Mouse (Mus musculus) neural tube, embryonic 13.5 days (tissue): Measurements from ENCODE around the gene Gm20388. TPM values are rescaled to one million over a fixed set of nuclear protein-coding genes. Genes with fewer than 3 reads are reported as not detected.
A peak's percentile ranks its signal among the peaks of the same experiment; 100 is the strongest.

Experiments
- ATAC-seq: fragments of 200-750 bp; cut with Nextera tagmentation; 2 replicates; pipeline ENCODE4 v1.8.0; 2017; ENCODE audit warnings: low read depth, mild to moderate bottlenecking, moderate TSS enrichment, moderate library complexity
- H3K27ac ChIP-seq: fragments of 300-500 bp; sonication (generic); replicated peaks from 2 replicates; pipeline ENCODE4 v1.5.1; 2015; ENCODE audit warnings: moderate library complexity, mild to moderate bottlenecking, inconsistent platforms
- H3K27me3 ChIP-seq: fragments of 300-500 bp; sonication (generic); 2 replicates; pipeline ENCODE4 v1.6.1; 2015; ENCODE audit warnings: mild to moderate bottlenecking, inconsistent platforms
- H3K36me3 ChIP-seq: fragments of 300-500 bp; sonication (generic); 2 replicates; pipeline ENCODE4 v1.6.1; 2015; ENCODE audit warnings: mild to moderate bottlenecking, inconsistent platforms
- H3K4me1 ChIP-seq: fragments of 300-500 bp; sonication (generic); replicated peaks from 2 replicates; pipeline ENCODE4 v1.6.1; 2015; ENCODE audit warnings: inconsistent platforms
- H3K4me2 ChIP-seq: fragments of 300-500 bp; sonication (generic); 2 replicates; pipeline ENCODE4 v1.6.1; 2015; ENCODE audit warnings: inconsistent platforms, mild to moderate bottlenecking, moderate library complexity
- H3K4me3 ChIP-seq: fragments of 300-500 bp; sonication (generic); 2 replicates; pipeline ENCODE4 v1.5.1; 2015; ENCODE audit warnings: mild to moderate bottlenecking, inconsistent platforms
- H3K9ac ChIP-seq: fragments of 300-500 bp; sonication (generic); 2 replicates; pipeline ENCODE4 v1.6.1; 2015; ENCODE audit warnings: moderate library complexity, mild to moderate bottlenecking, inconsistent platforms
- H3K9me3 ChIP-seq: fragments of 300-500 bp; sonication (generic); 2 replicates; pipeline ENCODE4 v1.6.1; 2016; ENCODE audit warnings: inconsistent platforms
- WGBS: fragments of 180-500 bp; shearing (Covaris S2); methylation state at CpG from one replicate; pipeline ENCODE4 v1.1.7; 2015; 5-methylcytosine and 5-hydroxymethylcytosine counted together
- polyA plus RNA-seq: library from polyadenylated mRNA; unstranded; fragments of >200 nt; fragmentation: Nextera tagmentation; extraction: Ambion mirVana; gene quantifications from 2 replicates; pipeline ENCODE4 v1.2.1, GENCODE M21; 2015

Gm20388 gene
- polyA plus RNA-seq, 1 experiment from 2014 or later: 0.27 TPM

GRCm38 (mm10) chr8:120504251-120505081 is 593.8 kb downstream of the Gm20388 start:
- Histone ChIP-seq H3K9me3 (no peaks in the 10 kb centered on the region), H3K4me3 (peak overlapping the region; percentile 30), H3K9ac (peak overlapping the region; percentile 65), H3K27ac (peak overlapping the region; percentile 94), H3K4me2 (peak overlapping the region; percentile 56), H3K4me1 (peaks cover 99% of the 10 kb centered on the region), H3K27me3 (no peaks in the 10 kb centered on the region), H3K36me3 (no peaks in the 10 kb centered on the region)
- WGBS: 4% methylated on average over 20 of the region's 20 CpGs
- peak; percentile 23; the same call in 1 of the 2 replicates for ATAC-seq

- Histone ChIP-seq H3K4me2 (peak overlapping the region; percentile 56), H3K36me3 (no peaks in the 10 kb centered on the region), H3K9ac (peak overlapping the region; percentile 65), H3K4me1 (peaks cover 100% of the 10 kb centered on the region), H3K4me3 (peak overlapping the region; percentile 30), H3K27me3 (no peaks in the 10 kb centered on the region), H3K9me3 (no peaks in the 10 kb centered on the region), H3K27ac (peak overlapping the region; percentile 94)
- WGBS: 4% methylated on average over 19 of the region's 19 CpGs
- peak; percentile 6; the same call in 1 of the 2 replicates for ATAC-seq
Observed at GRCm38 (mm10) chr8:120505082-120505511, 594.5 kb downstream of the Gm20388 start.

- ATAC-seq: no peak
- H3K4me3 ChIP-seq: peak overlapping the region; percentile 30
- H3K4me2 ChIP-seq: peak overlapping the region; percentile 56
- H3K9ac ChIP-seq: peak overlapping the region; percentile 65
- no peaks in the 10 kb centered on the region for H3K36me3 ChIP-seq
- no peaks in the 10 kb centered on the region for H3K27me3 ChIP-seq
- H3K27ac ChIP-seq: peak overlapping the region; percentile 94
- no peaks in the 10 kb centered on the region for H3K9me3 ChIP-seq
- WGBS: 12% methylated on average over 23 of the region's 23 CpGs
- peaks cover 100% of the 10 kb centered on the region for H3K4me1 ChIP-seq
Observed at GRCm38 (mm10) chr8:120505619-120506310, 595.1 kb downstream of the Gm20388 start.

- no peak overlapping the region for H3K4me3 ChIP-seq
- no peaks in the 10 kb centered on the region for H3K27me3 ChIP-seq
- H3K4me1 ChIP-seq: peaks cover 100% of the 10 kb centered on the region
- no peaks in the 10 kb centered on the region for H3K36me3 ChIP-seq
- no peak overlapping the region for H3K27ac ChIP-seq
- WGBS: 52% methylated on average over 2 of the region's 2 CpGs
- ATAC-seq: no peak
- no peaks in the 10 kb centered on the region for H3K9me3 ChIP-seq
- no peak overlapping the region for H3K9ac ChIP-seq
- no peak overlapping the region for H3K4me2 ChIP-seq
Observed at GRCm38 (mm10) chr8:120506562-120506961, 595.9 kb downstream of the Gm20388 start.

- WGBS: 88% methylated on average over 9 of the region's 9 CpGs
- Histone ChIP-seq H3K9ac (peak overlapping the region; percentile 49; the same call in 1 of the 2 replicates), H3K4me2 (no peak overlapping the region)
Observed at GRCm38 (mm10) chr8:120507290-120507689, 596.6 kb downstream of the Gm20388 start.

GRCm38 (mm10) chr8:120509136-120510034 is 598.7 kb downstream of the Gm20388 start:
- Histone ChIP-seq H3K27me3 (no peaks in the 10 kb centered on the region), H3K4me2 (peak overlapping the region; percentile 47), H3K9ac (peak overlapping the region; percentile 50), H3K4me3 (peak overlapping the region; percentile 17), H3K9me3 (no peaks in the 10 kb centered on the region), H3K36me3 (no peaks in the 10 kb centered on the region), H3K27ac (peak overlapping the region; percentile 67), H3K4me1 (peaks cover 100% of the 10 kb centered on the region)
- peak; percentile 36; the same call in 1 of the 2 replicates for ATAC-seq
- 3% methylated on average over 21 of the region's 21 CpGs for WGBS

More at GRCm38 (mm10) chr8:120507290-120507689, 596.6 kb downstream of the Gm20388 start:
- Histone ChIP-seq H3K27me3 (no peaks in the 10 kb centered on the region), H3K27ac (no peak overlapping the region), H3K4me3 (no peak overlapping the region), H3K9me3 (no peaks in the 10 kb centered on the region), H3K36me3 (no peaks in the 10 kb centered on the region), H3K4me1 (peaks cover 100% of the 10 kb centered on the region)
- ATAC-seq: no peak

GRCm38 (mm10) chr8:120510035-120510416 is 599.4 kb downstream of the Gm20388 start:
- ATAC-seq: no peak
- WGBS: 2% methylated on average over 6 of the region's 6 CpGs
- no peaks in the 10 kb centered on the region for H3K9me3 ChIP-seq
- H3K36me3 ChIP-seq: no peaks in the 10 kb centered on the region
- no peaks in the 10 kb centered on the region for H3K27me3 ChIP-seq
- H3K27ac ChIP-seq: peak overlapping the region; percentile 67
- peaks cover 100% of the 10 kb centered on the region for H3K4me1 ChIP-seq
- peak overlapping the region; percentile 50; the same call in 1 of the 2 replicates for H3K9ac ChIP-seq
- 0 out of 2 replicates have a peak overlapping the region, but pooled peaks have one; percentile 17 for H3K4me3 ChIP-seq
- H3K4me2 ChIP-seq: peak overlapping the region; percentile 47

- Histone ChIP-seq H3K9ac (peak overlapping the region; percentile 54), H3K36me3 (no peaks in the 10 kb centered on the region)
Observed at GRCm38 (mm10) chr8:120510863-120511457, 600.3 kb downstream of the Gm20388 start.

GRCm38 (mm10) chr8:120511737-120512136 is 601.1 kb downstream of the Gm20388 start:
- H3K9me3 ChIP-seq: no peaks in the 10 kb centered on the region
- H3K4me1 ChIP-seq: peaks cover 100% of the 10 kb centered on the region
- no peaks in the 10 kb centered on the region for H3K36me3 ChIP-seq
- no peak overlapping the region for H3K4me3 ChIP-seq
- peak overlapping the region; percentile 54 for H3K9ac ChIP-seq
- peak overlapping the region; percentile 4 for H3K4me2 ChIP-seq
- peak overlapping the region; percentile 90 for H3K27ac ChIP-seq
- 23% methylated on average over 8 of the region's 8 CpGs for WGBS
- ATAC-seq: no peak
- H3K27me3 ChIP-seq: no peaks in the 10 kb centered on the region

More at GRCm38 (mm10) chr8:120510863-120511457, 600.3 kb downstream of the Gm20388 start:
- Histone ChIP-seq H3K9me3 (no peaks in the 10 kb centered on the region), H3K27ac (peak overlapping the region; percentile 90), H3K4me3 (no peak overlapping the region), H3K27me3 (no peaks in the 10 kb centered on the region), H3K4me1 (peaks cover 100% of the 10 kb centered on the region), H3K4me2 (peak overlapping the region; percentile 5)
- 30% methylated on average over 5 of the region's 5 CpGs for WGBS
- ATAC-seq: no peak

GRCm38 (mm10) chr8:120512326-120512725 is 601.7 kb downstream of the Gm20388 start:
- H3K9ac ChIP-seq: peak overlapping the region; percentile 54
- H3K4me1 ChIP-seq: peaks cover 100% of the 10 kb centered on the region
- no peak overlapping the region for H3K4me3 ChIP-seq
- no peaks in the 10 kb centered on the region for H3K9me3 ChIP-seq
- H3K4me2 ChIP-seq: no peak overlapping the region
- peak overlapping the region; percentile 90 for H3K27ac ChIP-seq
- no peak for ATAC-seq
- no peaks in the 10 kb centered on the region for H3K27me3 ChIP-seq
- no peaks in the 10 kb centered on the region for H3K36me3 ChIP-seq
- 14% methylated on average over 11 of the region's 11 CpGs for WGBS

GRCm38 (mm10) chr8:120513145-120513544 is 602.5 kb downstream of the Gm20388 start:
- 30% methylated on average over 6 of the region's 6 CpGs for WGBS
- Histone ChIP-seq H3K27ac (peak overlapping the region; percentile 90), H3K36me3 (no peaks in the 10 kb centered on the region), H3K4me3 (no peak overlapping the region), H3K4me1 (peaks cover 100% of the 10 kb centered on the region), H3K9me3 (no peaks in the 10 kb centered on the region), H3K4me2 (peak overlapping the region; percentile 36), H3K9ac (peak overlapping the region; percentile 56; the same call in 1 of the 2 replicates), H3K27me3 (no peaks in the 10 kb centered on the region)
- no peak for ATAC-seq
